Mouse (Mus musculus) left cerebral cortex, adult 18-20 months (tissue): ENCODE measurements at regions not wholly inside any gene's neighbourhood (a gene's known extent, or its start where the extent isn't known, plus 50 kb on each side); places are given as distances from the start of the nearest gene placed in this dataset.

ENCODE experiments used
- DNase-seq, 2 experiments: peaks; one replicate each; pipeline ENCODE4 v3.0.0; 2021 to 2022; ENCODE audit warnings: low spot score in 2 of 2, mixed read lengths in 1 of 2

DNA sequence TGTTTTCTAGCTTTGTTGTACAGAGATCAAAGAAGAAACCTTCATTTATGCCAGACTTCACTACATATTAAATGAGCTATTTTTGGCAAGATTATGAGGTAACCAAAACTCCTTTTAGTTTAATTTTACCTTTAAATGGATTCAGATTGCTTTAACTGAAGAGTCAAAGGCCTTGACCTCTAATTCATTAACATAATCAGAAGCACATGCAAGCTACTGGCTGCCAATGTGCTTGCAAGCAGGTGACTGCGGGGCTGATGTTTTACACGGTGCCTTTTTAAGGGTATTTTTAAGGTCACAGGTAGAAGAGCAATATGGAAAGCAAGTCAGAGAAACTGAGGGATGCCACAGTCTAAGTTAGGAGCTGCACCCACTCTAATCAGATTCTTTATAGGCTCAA is 1066.0 kb upstream of the Zeb2 start:
- DNase-seq, result no peak

DNA sequence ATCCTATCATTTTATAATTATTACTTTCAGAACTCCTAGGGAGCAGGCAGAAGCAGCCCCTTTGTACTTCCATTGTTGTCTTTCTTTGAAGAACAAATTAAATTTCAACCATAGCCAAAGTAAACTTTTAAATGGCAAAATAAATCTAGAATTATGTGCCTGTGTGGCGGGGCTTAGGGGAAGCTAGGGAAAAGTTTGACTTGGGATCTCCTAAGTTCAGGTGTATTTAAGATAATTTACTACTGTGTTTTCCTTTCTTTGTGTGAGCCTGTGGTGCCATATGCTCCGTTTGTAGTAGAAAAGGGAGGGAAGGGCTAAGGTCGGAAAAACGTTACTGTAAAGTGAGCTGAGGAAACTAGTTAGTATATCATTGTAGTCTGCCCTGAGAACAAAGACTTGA is 1062.5 kb upstream of the Zeb2 start:
- DNase-seq, result no peak

DNA sequence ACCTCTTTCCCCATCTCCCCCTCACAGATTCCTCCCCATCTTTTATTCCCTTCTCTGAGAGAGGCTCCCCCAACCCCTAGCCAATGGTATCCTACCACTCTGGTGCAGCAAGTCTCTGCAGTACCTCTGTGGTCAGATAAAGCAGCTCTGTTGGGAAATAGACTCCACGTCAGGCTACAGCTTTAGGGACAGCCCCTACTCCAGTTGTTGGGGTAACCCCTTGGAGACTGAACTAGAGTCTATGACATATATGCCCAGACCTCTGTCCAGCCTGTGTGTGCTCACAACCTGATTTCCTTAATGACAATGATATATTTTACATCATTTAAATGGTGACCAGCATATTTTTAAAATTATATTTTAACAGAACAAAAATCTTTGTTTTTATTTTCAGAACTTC is 1051.3 kb upstream of the Zeb2 start:
- DNase-seq, result no peak

DNA sequence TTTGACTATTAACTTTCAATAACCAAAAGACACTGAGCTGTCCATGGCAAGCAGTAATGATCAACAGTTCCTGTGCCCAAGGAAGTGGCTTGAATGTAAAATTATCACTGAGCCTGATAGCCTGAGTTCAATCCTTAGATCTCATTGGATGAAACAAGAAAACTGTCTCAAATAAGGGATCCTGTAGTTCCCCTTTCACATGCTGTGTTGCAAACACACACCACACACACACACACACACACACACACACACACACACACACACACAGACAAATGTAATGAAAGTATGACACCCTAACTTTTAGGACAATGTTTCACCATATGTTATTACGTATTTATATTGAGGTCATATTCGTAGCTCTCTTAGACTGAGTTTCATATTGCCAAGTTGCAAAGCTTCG is 1032.7 kb upstream of the Zeb2 start:
- no peak for DNase-seq

DNA sequence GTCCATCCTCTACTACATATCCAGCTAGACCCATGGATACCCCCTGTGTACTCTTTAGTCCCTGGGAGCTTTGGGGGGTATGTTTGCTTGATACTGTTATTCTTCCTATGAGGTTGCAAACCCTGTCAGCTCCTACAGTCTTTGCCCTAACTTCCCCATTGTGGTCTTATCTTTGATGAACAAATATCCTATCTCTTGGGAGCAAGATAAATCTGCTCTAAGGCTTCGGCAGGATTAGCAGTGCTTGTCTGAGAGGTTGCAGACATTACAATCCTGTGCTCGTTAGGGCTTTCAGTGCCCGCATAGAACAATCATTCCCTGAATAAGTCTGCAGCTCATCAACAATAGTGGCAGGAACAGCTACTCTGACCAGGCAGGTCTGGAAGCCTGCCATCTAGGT is 1002.7 kb upstream of the Zeb2 start:
- no peak for DNase-seq

DNA sequence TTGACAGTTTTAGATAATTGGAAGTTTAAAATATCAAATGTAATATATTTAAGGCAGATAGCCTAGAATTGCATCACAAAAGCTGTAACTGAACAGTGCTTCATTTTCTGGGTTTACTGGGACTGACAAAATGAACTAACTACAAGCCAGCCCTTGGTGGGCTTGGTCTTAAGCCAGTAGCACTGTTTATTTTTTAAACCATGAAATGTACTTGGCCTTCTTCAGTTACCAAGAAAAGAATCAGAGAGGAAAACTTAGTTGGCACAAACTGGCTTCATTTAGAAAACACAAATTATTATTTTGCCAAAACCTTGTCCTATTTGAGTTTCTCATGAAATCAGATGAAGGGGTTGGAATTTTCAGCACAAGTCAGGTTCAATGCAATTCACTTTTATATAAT is 989.8 kb upstream of the Zeb2 start:
- no peak for DNase-seq

DNA sequence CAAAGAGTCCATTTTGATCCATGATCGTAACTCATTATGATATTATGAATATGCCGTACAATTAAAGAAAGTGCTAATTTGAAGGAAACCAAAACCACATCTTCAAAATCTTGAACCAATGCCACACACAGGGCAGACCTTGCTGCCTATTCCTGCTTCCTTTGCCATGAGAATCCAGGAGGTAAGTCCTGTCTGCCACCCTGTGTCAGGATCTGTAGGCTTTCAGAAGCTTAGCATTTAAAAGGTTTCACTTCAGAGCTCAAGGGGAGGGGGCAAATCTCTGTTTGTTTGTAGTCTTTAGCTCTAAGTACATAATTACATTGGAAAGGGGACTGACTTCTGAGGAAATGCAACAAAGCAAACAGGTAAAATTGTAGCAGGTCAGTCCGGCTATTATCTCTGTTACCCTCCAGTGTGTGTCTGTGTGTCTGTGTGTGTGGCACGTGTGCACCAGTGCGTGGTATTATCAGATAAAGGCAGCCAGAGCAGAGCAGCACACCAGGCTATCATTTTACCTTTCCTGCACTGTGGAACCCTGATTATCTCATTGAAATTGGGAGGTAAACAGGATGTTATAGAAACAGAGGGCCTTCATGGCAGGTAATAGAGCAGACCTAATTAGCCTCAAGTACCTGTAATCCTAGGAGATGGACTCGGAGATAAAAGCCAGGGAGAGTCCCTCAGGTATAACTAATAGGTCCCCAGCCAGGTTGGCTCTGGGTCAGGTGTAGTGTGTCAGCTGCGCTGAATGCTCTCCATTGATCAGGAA is 948.0 kb upstream of the Zeb2 start:
- DNase-seq, result no peak

DNA sequence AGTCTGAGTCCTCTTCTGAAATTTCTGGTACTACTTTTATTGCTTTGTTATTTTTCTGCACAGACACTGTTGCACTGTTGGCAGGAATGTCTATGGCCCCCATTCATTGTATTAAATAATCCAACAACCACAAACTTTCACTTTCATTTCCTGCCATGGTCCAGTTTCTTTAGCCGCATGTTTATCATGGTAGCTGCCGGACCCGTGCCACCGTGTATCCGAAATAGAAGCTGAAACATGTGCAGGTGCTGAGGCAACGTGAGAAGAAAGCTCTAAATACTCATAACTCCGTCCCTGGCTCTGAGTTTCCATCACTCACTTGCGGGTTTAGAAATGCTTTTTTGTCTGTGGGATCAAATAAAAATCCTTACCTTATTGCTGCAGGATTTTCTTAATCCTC is 938.5 kb upstream of the Zeb2 start:
- no peak for DNase-seq

DNA sequence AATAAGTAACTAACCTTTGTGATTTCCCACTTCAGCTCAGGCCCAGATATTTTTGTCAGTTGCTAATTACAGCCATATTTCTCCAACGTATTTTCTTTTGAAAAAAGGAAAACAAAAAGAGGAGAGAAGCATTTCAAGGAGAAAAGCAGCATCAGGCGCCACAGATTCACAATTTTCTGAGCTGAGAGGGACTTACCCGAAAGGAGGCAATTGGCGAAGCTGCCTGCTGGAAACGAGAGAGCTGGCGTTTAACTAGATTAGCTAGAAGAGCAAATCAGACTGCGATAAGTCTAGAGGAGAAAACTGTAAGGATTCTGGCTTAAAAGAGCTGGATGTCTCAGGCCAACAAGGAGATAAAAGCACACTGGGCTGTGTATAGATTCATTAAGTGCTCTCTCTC is 937.7 kb upstream of the Zeb2 start:
- DNase-seq, result peak; percentile 5 to 16

DNA sequence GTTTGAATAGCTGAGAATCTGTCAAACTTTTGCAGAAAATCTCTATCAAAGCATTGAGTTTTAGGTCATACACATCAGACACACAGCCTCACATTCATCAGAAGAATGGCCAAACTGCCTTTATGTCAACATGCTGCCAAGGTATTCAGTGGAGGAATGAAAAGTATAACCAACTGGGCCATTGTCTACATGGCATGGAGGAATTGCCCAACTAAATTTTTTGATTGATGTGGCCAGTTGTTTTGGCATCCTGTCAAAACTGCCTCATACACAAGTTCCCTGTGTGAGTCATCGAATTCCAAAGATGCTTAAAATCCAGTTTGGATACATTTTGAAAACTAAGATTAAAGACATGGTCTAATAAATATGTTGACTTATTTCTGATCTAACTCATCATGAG is 904.7 kb upstream of the Zeb2 start:
- no peak for DNase-seq

DNA sequence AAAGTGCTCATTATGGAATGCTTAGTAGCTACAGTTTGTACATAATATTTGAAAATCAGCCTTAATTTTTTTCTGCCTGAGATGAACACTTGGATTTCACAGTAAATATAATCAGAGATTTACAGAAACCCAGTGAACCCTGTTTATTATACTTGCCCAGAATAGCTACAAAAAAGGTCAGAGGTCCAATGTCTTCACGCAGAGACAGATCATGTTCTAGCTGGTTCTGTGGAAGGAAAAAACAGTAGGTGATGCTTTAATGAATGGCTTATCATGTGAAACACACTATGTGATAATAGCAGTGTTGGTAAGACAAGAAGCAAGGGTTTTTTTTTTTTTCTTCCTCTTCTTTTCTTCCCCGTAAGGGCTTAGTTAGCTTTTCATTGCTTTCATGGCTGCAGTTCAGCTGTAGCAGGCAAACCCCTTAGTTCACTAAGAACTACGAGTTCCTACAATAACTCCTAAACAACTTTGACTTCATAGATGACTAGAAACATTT is 896.6 kb upstream of the Zeb2 start:
- no peak for DNase-seq

DNA sequence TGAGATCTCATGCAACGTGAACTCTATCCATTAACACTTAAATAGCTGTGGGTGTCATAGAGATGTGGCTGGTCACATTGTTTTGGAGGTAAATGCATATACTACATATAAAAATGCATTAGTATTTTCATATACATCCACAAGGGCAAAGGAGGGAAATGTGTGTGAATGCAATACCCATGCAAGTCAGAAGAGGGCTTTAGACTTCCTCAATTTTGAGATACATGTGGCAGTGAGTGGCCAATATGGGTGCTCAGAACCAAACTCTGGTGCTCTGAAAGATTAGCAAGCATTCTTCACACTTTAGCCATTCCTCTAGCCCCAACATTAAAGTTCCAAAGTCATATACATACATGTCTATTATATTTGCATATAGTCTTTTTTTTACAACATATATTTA is 895.5 kb upstream of the Zeb2 start:
- no peak for DNase-seq

DNA sequence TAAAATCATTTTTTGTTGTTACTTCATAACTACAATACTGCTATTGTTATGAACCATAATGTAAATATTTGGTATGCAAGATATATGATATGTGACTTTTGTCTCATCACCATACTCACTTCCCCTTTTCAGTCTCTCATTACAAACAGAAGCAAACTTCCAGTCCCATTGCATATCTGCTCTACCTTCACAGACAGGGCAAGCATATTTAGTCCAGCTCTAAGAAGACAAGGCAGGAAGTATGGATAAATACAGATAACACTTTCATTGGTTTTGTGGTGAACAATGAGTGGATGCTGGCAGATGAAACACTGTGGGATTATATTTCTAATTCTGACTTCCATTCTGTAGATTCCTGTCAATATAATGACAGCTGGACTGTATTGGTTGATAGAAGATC is 858.0 kb upstream of the Zeb2 start:
- DNase-seq, result no peak

DNA sequence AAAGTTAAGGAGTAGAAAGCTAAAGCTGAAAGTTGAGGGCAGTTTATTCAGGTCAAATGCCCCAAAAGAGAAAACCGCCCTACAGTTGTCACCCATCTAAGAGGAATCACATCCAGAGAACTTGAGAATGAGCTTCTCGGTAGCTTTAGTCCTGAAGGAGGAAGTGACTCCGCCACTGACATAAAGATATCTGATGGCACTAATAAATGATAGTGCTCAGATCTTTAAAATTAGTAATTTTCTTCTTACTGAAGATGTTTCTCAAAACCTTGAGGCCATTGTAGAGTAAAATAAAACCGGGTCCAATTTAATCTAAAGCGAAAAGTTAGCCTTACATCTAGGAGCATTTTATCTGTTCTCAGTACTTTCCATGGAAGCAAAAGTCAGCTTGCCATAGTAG is 851.4 kb upstream of the Zeb2 start:
- DNase-seq, result no peak

DNA sequence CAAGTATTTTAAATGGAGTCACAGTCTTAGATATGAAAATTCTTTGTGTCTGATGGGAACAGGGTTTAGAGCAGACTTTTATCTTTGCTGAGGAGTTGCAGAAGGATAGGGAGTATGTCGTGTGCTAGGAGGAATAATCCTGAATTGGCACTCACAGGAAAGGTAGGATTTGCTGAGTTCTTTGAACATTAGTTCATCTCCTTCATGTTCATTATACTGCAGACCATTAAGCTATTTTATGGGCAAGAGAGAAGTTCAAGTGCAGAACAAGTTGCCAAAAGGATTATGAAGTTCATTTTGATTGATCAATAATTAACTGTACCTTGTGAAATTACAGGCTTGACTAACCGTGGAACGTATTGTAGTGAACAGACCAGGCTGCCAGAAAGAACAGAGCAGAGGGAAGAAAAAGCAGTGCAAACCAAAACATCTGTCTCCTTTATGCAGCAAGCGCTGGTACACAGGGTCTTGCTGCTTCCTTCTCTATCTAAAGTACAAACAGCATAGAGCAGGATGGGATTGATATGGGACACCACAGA is 839.7 kb upstream of the Zeb2 start:
- no peak for DNase-seq

DNA sequence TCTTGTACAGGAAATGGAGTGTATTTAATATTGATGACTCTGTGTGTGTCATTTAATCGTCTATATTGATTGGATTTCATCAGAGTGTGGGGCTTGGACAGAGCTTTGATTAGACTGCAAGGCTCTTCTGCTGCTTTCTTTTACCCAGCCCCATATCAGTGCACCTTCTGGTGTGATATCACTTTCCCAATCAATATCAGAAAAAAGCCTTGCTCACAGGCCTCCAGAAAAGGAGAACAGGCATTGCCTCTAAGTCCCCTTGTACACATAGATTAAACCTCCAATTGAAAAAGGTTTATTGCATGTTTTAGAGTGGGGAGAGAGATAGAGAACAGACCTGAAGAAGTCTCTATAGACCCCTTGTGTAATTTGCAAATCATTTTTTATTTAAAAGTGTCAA is 831.6 kb upstream of the Zeb2 start:
- DNase-seq, result no peak

DNA sequence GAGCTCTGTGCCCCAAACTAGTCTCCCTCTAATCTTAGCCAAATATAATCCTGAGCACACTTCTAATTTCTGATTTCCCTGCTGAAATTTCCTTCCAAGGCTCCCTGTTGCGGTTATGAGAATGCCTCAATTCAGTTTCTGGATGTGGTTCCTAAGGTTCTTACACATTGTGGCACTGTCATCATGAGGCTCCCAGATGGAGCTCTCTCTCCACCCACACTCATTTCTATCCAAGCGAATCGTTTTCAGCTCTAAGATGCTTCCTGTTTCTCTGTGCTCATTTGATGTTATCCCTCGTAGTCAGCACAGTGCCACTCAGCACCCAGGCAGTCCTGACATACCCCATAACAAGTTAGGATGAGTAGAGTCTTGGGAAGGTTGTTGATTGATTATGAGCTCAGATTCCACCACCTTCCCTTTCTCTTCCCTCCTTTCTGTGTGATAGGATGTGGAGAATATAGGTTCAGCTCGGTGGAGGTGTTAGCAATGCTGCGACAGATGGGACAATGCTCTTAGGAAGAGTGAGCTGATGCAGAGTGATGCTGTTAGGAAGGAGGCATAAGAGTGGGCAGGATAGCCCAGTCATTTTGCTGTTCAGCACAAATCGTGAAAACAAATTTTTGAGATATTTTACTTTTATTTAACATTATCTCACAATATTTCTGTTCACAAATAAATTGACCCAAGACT is 808.7 kb upstream of the Zeb2 start:
- peak; percentile 5 to 22 for DNase-seq

DNA sequence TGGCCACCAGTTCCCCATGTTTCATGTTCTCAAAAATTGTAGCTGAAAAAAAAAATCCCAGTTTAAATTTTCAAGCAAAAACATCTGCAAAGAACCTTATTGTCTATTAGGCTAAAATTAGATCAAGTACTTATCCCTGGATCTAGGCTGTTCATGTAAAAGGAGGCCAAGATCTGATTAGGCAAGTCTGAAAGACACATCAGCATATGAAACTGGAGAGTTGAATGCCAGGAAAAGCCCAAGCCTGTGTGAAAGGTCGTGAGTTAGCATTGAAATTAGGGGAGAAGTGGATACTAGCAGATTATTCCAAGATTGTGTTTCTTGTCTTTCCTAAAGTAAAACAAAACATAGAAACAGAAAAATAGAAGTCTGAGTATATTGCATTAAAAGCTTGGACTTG is 791.7 kb upstream of the Zeb2 start:
- DNase-seq, result no peak

DNA sequence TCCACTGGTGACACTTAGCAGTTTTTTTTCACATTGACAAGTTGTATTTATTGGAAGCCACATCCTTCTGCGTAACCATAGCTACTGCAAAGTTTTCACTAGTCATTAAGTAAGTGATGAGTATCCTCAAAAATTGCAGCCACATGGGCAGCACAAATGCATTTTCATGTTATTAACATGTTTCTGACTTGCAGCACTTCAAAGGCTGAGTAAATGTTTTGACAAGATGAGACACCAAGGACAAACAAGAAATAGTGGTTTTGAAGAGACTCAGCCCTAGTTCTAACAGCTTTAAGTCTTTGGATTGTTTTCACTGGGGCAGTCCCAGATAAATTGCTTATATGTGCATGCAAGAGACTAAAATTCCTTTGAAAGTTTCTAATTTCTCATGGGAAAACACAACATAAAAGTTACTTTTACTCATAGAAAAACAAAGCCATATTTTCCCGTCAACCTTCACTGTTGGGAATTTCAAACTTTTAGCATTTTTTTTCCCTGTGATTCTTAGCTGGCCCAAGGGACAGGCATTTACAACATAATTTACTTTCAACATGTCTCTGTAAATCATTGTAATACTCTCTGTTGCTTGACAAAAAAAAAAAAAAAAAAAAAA is 787.5 kb upstream of the Zeb2 start:
- no peak for DNase-seq

DNA sequence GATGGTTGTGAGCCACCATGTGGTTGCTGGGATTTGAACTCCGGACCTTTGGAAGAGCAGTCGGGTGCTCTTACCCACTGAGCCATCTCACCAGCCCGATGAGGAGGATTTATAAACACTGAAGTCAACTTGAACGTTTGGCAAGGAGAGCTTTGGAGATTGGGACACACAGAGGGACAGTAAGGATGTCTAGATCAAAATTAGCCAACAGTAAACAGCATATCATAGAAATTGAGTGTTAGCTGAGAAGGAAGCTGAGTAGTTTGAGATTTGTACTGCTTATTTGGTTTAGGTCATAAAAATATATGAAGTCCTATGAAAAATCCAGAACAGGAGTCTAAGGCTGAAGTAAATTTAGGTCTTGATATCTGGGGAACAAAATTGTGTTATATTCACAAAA is 786.9 kb upstream of the Zeb2 start:
- no peak for DNase-seq

DNA sequence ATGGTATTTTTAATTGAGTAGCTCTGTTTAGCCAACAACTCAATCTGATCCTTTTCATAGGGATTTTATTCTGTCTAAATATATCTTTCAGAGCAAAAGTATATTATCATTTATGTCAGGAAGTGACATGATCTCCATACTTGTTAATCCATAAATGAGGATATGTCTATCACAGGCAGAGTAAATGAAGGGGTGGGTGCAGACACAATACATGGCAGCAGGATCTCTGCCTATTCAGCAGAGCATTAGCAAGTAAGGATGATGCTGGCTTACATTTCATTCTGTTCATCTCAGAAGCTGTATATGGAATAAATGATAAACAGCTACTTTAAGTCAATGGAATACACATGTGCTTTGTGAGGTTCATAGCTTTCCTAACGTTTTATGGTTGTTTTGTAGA is 786.2 kb upstream of the Zeb2 start:
- DNase-seq, result no peak

DNA sequence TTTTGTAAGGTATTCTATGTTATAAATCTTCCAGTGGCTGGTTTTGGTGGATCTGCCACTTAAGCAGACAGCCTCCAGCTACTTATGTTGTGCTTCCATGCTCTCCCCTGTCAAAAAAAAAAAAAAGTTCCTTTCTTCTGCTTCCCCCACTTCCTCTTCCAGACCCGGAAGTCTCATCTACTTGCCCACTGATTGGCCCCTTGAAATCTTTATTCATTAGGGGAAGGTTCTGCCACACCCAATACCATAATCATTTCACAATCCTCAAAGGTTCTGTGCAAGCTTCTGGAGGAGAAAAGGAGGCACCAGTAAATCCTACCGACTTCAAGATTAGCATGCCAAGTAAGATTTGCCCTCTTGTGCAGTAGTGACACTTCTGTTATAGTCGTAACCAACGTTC is 784.7 kb upstream of the Zeb2 start:
- no peak for DNase-seq
